Mouse (Mus musculus): ENCODE measurements at regions not wholly inside any gene's neighbourhood (a gene's known extent, or its start where the extent isn't known, plus 50 kb on each side); places are given as distances from the start of the nearest gene placed in this dataset.

- DNase-seq: no peak
Measured at GRCm38 (mm10) chr7:123907946-123908840, 74.5 kb upstream of the Hs3st4 start.

GRCm38 (mm10) chr7:123921461-123921860, 61.2 kb upstream of the Hs3st4 start:
- no peak for DNase-seq

GRCm38 (mm10) chr7:123932486-123932885, 50.2 kb upstream of the Hs3st4 start:
- no peak for DNase-seq
